Mouse (Mus musculus): ENCODE data around the gene Rccd1.

Rccd1 gene

DNA sequence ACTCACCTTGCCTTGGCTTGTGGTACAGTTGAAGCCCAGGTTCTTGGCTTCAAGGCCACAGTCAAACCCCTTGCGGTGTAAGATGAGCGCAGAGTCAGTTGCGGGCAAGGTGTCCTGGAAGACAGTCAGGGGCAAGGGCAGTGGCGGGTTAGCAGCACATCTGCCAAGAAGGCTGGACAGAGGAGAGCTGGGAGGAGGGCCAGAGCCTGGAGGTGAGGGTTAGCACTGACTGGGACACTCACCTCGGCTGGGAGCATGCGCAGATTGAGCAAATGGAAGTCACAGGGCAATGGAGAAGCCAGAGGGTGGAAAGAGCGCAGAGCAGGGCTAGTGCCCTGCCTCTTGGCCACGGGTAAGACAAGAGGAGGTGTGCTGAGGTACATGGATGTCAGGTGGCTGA lies 28.7 kb upstream of the Rccd1 start:
- Histone ChIP-seq H3K9me3 (ENCODE audit: low read length) (no peaks in the 10 kb centered on the region), H3K27me3 (ENCODE audit: insufficient read depth, low read length) (no peaks in the 10 kb centered on the region), H3K36me3 (ENCODE audit: insufficient read depth, low read length) (peaks cover 12% of the 10 kb centered on the region), H3K4me3 (replicated peaks; ENCODE audit: low read length) (no peak overlapping the region), H3K4me1 (replicated peaks; ENCODE audit: low read depth, low read length) (peaks cover 45% of the 10 kb centered on the region)
- TF ChIP-seq NANOG (IDR thresholded peaks at IDR 0.05; ENCODE audit: borderline replicate concordance, low read length) (no peak), POU5F1 (IDR thresholded peaks at IDR 0.05; ENCODE audit: borderline replicate concordance, low read length) (no peak), CTCF (conservative IDR thresholded peaks at IDR 0.05; ENCODE audit: low read length) (no peak)

DNA sequence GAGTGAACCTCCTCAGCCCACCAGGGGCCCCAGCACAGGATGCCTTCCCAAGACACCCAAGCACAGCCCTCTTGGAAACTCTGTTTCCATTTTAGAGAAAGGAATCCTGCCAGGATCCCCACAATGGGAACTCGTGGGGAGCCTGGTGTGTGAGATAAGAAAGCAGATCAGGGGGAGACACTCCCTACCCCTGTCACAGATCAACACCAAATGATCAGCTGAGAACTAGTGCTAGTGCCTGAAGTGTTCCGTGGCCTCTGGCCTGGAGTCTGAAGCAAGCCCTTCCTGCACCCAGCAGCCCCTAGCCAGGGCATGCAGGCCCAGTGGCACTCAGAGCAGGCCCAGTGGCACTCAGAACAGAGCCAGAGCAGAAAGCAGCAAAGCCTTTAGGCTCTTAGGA lies 26.6 kb upstream of the Rccd1 start:
- TF ChIP-seq CTCF (conservative IDR thresholded peaks at IDR 0.05; ENCODE audit: low read length) (no peak), POU5F1 (IDR thresholded peaks at IDR 0.05; ENCODE audit: borderline replicate concordance, low read length) (no peak), NANOG (IDR thresholded peaks at IDR 0.05; ENCODE audit: borderline replicate concordance, low read length) (no peak)
- 0 out of 2 replicates have a peak, but pooled peaks cover under 1% of the 10 kb centered on the region for H3K27me3 ChIP-seq (ENCODE audit: insufficient read depth, low read length)
- H3K36me3 ChIP-seq (ENCODE audit: insufficient read depth, low read length), result peaks cover 16% of the 10 kb centered on the region
- no peaks in the 10 kb centered on the region for H3K9me3 ChIP-seq (ENCODE audit: low read length)
- H3K4me3 ChIP-seq (replicated peaks; ENCODE audit: low read length), result peak overlapping the region; percentile 24; the same call in 1 of the 2 replicates
- peaks cover 59% of the 10 kb centered on the region for H3K4me1 ChIP-seq (replicated peaks; ENCODE audit: low read depth, low read length)

DNA sequence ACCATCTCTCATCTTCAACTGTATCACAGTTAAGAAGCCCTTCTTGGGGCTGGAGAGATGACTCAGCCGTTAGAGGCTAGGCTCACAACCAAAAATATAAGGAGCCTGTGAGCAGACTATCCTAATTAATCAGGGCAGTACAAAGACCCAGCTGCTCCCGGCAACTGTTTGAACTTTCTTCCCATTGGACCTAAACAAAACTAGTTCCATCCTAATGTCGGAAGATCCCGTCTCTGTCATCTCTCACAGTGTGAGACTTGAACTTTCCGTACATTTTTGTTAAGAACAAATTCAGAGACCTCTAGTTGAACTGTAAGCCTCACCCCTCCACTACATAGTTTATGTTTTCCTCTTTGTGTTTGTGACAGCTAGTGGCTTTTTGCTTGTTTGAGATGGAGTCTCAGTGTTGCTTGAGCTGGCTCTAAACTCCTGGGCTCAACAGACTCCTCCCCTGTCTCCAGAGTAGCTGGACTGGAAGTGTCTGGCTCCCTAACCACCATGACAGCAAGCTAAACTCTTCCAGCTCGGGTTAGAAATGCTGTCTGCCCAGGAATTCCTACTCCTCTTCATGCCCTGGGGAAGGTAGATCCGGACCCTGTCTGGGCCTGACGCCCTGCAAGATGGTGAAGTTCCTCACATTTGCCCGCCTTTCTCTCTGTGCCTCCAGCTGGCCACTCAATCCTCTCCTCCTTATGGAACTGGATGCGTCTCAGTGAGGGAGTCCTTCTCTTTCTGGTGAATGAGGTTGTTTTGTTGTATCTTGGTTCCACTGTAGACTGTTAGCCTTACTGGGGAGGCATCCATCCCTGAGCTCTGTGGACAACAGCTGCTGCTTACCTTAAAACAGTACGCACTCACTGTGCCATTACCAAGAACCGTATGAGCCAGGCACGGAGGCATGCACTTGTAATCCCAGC lies 23.7 kb upstream of the Rccd1 start:
- H3K4me1 ChIP-seq (replicated peaks; ENCODE audit: low read depth, low read length), result peaks cover 60% of the 10 kb centered on the region
- H3K9me3 ChIP-seq (ENCODE audit: low read length), result no peaks in the 10 kb centered on the region
- H3K36me3 ChIP-seq (ENCODE audit: insufficient read depth, low read length), result peaks cover 19% of the 10 kb centered on the region
- 0 out of 2 replicates have a peak, but pooled peaks cover 5% of the 10 kb centered on the region for H3K27me3 ChIP-seq (ENCODE audit: insufficient read depth, low read length)
- TF ChIP-seq POU5F1 (IDR thresholded peaks at IDR 0.05; ENCODE audit: borderline replicate concordance, low read length) (no peak), NANOG (IDR thresholded peaks at IDR 0.05; ENCODE audit: borderline replicate concordance, low read length) (no peak)
- no peak overlapping the region for H3K4me3 ChIP-seq (replicated peaks; ENCODE audit: low read length)

DNA sequence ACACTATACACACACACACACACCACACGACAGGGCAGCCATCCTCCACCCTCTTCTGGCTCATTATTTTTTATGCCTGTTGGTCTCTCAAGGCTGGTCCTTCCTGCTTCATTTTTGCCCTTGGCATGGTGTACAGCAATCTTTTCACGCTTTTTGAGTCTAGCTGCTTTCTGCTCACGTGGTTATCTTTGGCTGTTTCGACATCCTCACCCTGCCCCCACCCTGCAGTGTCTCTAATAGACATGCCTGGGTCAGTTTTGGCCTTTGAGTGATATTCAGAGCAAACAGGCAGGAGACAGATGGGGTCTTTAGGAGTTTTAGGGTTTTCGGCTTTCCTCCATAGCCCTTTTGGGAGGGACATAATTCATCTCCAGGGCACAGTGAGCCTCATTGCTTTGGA lies 22.6 kb upstream of the Rccd1 start:
- TF ChIP-seq NANOG (IDR thresholded peaks at IDR 0.05; ENCODE audit: borderline replicate concordance, low read length) (no peak), CTCF (conservative IDR thresholded peaks at IDR 0.05; ENCODE audit: low read length) (no peak), POU5F1 (IDR thresholded peaks at IDR 0.05; ENCODE audit: borderline replicate concordance, low read length) (no peak)
- H3K4me3 ChIP-seq (replicated peaks; ENCODE audit: low read length), result no peak overlapping the region
- peaks cover 11% of the 10 kb centered on the region for H3K27me3 ChIP-seq (ENCODE audit: insufficient read depth, low read length)
- no peaks in the 10 kb centered on the region for H3K9me3 ChIP-seq (ENCODE audit: low read length)
- H3K4me1 ChIP-seq (replicated peaks; ENCODE audit: low read depth, low read length), result peaks cover 62% of the 10 kb centered on the region
- H3K36me3 ChIP-seq (ENCODE audit: insufficient read depth, low read length), result peaks cover 12% of the 10 kb centered on the region

DNA sequence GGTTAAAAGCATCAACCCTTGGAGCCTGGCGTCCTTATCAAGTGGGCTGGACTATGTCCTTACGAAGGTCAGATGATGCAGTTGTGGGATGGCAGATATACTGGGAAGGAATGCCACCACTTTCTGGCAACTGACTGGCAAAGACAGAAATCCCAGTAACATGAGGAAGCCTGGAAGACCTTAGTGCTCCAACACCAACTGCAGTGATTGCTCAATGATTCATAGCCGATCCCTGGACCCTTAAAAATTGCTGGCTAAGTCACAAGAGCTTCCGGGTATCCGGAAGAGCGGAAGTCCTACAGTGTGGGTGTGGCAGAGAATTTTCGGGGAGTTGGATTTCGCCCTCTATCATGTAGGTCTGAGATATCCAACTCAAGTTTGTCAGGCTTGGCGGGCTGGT lies 21.9 kb upstream of the Rccd1 start:
- H3K4me3 ChIP-seq (replicated peaks; ENCODE audit: low read length), result no peak overlapping the region
- peaks cover 60% of the 10 kb centered on the region for H3K4me1 ChIP-seq (replicated peaks; ENCODE audit: low read depth, low read length)
- no peaks in the 10 kb centered on the region for H3K9me3 ChIP-seq (ENCODE audit: low read length)
- H3K36me3 ChIP-seq (ENCODE audit: insufficient read depth, low read length), result peaks cover 12% of the 10 kb centered on the region
- TF ChIP-seq CTCF (conservative IDR thresholded peaks at IDR 0.05; ENCODE audit: low read length), result no peak
- TF ChIP-seq NANOG (IDR thresholded peaks at IDR 0.05; ENCODE audit: borderline replicate concordance, low read length), result no peak
- no peak for TF ChIP-seq POU5F1 (IDR thresholded peaks at IDR 0.05; ENCODE audit: borderline replicate concordance, low read length)
- H3K27me3 ChIP-seq (ENCODE audit: insufficient read depth, low read length), result peaks cover 18% of the 10 kb centered on the region

DNA sequence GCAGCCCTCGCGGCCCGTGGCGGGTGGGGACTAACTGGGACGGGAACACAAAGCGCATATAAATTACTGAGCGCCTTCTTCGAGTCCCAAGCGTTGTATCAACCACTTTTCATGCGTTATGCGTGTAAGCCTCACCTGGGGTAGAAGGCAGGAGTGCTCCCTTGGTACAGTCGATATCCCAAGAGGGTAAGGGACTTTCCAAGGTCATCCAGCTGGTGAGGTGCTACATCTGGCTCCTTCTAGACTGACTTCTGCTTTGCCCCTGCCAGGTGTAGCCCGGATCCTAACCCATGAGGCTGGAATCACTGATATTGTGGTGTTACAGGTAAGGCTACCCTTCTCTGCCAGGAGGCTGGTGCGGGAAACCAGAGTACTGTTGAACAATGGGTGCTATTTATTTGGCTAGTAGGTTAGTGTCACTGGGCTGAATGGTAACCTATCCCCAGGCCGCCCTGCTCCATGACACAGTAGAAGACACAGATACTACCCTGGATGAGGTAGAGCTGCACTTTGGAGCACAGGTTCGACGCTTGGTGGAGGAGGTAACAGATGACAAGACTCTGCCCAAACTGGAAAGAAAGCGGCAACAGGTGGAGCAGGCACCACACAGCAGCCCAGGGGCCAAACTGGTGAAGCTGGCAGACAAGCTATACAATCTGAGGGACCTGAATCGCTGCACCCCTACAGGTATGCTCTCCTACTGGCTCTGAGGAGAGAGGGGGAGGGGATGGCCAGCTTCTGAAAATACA lies 19.2 kb upstream of the Rccd1 start:
- Histone ChIP-seq H3K9me3 (ENCODE audit: low read length) (no peaks in the 10 kb centered on the region), H3K4me1 (replicated peaks; ENCODE audit: low read depth, low read length) (peaks cover 67% of the 10 kb centered on the region), H3K36me3 (ENCODE audit: insufficient read depth, low read length) (peaks cover 12% of the 10 kb centered on the region), H3K4me3 (replicated peaks; ENCODE audit: low read length) (peak overlapping the region; percentile 81), H3K27me3 (ENCODE audit: insufficient read depth, low read length) (peaks cover 29% of the 10 kb centered on the region)
- TF ChIP-seq NANOG (IDR thresholded peaks at IDR 0.05; ENCODE audit: borderline replicate concordance, low read length) (no peak), CTCF (conservative IDR thresholded peaks at IDR 0.05; ENCODE audit: low read length) (no peak), POU5F1 (IDR thresholded peaks at IDR 0.05; ENCODE audit: borderline replicate concordance, low read length) (no peak)

DNA sequence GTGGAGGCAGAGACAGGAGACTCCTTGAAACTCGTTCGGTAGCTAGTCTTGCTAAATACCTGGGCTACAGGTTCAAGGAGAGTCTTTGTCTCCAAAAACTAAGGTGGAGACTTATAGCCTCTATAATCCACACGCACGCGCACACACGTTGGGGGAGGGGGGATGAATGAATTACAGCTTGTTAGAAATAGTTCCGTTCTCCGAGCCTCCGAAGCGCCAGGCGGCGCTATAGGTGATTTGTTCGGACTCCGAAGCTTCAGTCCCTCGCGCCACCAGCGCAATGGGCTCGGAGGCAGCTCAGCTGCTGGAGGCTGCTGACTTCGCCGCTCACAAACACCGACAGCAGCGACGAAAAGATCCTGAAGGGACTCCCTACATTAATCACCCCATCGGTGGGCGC lies 18.6 kb upstream of the Rccd1 start, which contains the start of gene Hddc3:
Gene Hddc3, plus strand, starts transcription at position 247 of the 400 bp plus-strand sequence.
- H3K9me3 ChIP-seq (ENCODE audit: low read length), result no peaks in the 10 kb centered on the region
- peaks cover 16% of the 10 kb centered on the region for H3K36me3 ChIP-seq (ENCODE audit: insufficient read depth, low read length)
- peaks cover 29% of the 10 kb centered on the region for H3K27me3 ChIP-seq (ENCODE audit: insufficient read depth, low read length)
- TF ChIP-seq POU5F1 (IDR thresholded peaks at IDR 0.05; ENCODE audit: borderline replicate concordance, low read length) (no peak), NANOG (IDR thresholded peaks at IDR 0.05; ENCODE audit: borderline replicate concordance, low read length) (no peak), CTCF (conservative IDR thresholded peaks at IDR 0.05; ENCODE audit: low read length) (peak; percentile 76)
- H3K4me1 ChIP-seq (replicated peaks; ENCODE audit: low read depth, low read length), result peaks cover 61% of the 10 kb centered on the region
- peak within 1 kb of the TSS; percentile 81 for H3K4me3 ChIP-seq (replicated peaks; ENCODE audit: low read length)

DNA sequence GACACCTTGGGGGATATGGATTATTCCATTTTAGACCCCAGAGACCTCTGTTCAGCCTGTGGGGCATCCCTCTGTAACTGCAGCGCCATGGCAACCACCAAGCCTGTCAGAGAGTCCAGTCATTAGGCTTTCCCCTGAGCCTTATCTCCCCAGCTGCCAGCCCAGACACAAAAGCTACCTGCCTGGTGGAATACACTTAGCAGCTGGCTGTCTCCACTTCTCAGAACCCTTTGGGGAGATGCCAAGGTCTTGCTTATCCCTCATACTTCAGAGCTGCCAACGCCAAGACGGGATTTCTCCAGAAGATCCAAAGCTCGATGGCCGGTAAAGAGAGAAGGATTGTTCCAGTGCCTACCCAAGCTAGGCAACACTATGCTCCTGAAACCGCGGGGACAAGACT lies 17.5 kb upstream of the Rccd1 start:
- TF ChIP-seq NANOG (IDR thresholded peaks at IDR 0.05; ENCODE audit: borderline replicate concordance, low read length) (no peak), POU5F1 (IDR thresholded peaks at IDR 0.05; ENCODE audit: borderline replicate concordance, low read length) (no peak), CTCF (conservative IDR thresholded peaks at IDR 0.05; ENCODE audit: low read length) (no peak)
- Histone ChIP-seq H3K4me3 (replicated peaks; ENCODE audit: low read length) (no peak overlapping the region), H3K9me3 (ENCODE audit: low read length) (no peaks in the 10 kb centered on the region), H3K27me3 (ENCODE audit: insufficient read depth, low read length) (peaks cover 29% of the 10 kb centered on the region), H3K4me1 (replicated peaks; ENCODE audit: low read depth, low read length) (peaks cover 52% of the 10 kb centered on the region), H3K36me3 (ENCODE audit: insufficient read depth, low read length) (peaks cover 25% of the 10 kb centered on the region)

Data from E14TG2a.4 (cell line).